Mouse (Mus musculus) forebrain, embryonic 13.5 days (tissue): Measurements from ENCODE around the gene Cyp11a1. TPM values are rescaled to one million over a fixed set of nuclear protein-coding genes. Genes with fewer than 3 reads are reported as not detected.

Experiments
- ATAC-seq: fragments of 200-750 bp; cut with Nextera tagmentation; 2 replicates; pipeline ENCODE4 v1.8.0; 2017
- H3K27ac ChIP-seq: fragments of 300-500 bp; sonication (generic); 2 replicates; pipeline ENCODE4 v1.5.1; 2015; ENCODE audit warnings: inconsistent platforms, mild to moderate bottlenecking, moderate library complexity
- H3K27me3 ChIP-seq: fragments of 300-500 bp; sonication (generic); 2 replicates; pipeline ENCODE4 v1.6.1; 2015; ENCODE audit warnings: mild to moderate bottlenecking, inconsistent platforms
- H3K36me3 ChIP-seq: fragments of 300-500 bp; sonication (generic); 2 replicates; pipeline ENCODE4 v1.6.1; 2015; ENCODE audit warnings: mild to moderate bottlenecking, inconsistent platforms; ENCODE audit not compliant: poor library complexity, severe bottlenecking
- H3K4me1 ChIP-seq: fragments of 300-500 bp; sonication (generic); 2 replicates; pipeline ENCODE4 v1.6.1; 2015; ENCODE audit warnings: inconsistent platforms
- H3K4me2 ChIP-seq: fragments of 300-500 bp; sonication (generic); 2 replicates; pipeline ENCODE4 v1.6.1; 2015; ENCODE audit warnings: inconsistent platforms, mild to moderate bottlenecking, moderate library complexity
- H3K4me3 ChIP-seq: fragments of 300-500 bp; sonication (generic); 2 replicates; pipeline ENCODE4 v1.5.1; 2015; ENCODE audit warnings: mild to moderate bottlenecking, inconsistent platforms
- H3K9ac ChIP-seq: fragments of 300-500 bp; sonication (generic); 2 replicates; pipeline ENCODE4 v1.6.1; 2015; ENCODE audit warnings: mild to moderate bottlenecking, inconsistent platforms
- H3K9me3 ChIP-seq: fragments of 300-500 bp; sonication (generic); replicated peaks from 2 replicates; pipeline ENCODE4 v1.6.1; 2016; ENCODE audit warnings: inconsistent platforms
- WGBS: fragments of 180-500 bp; shearing (Covaris S2); methylation state at CpG from one replicate; pipeline ENCODE4 v1.1.7; 2015; 5-methylcytosine and 5-hydroxymethylcytosine counted together
- polyA plus RNA-seq: library from polyadenylated mRNA; unstranded; fragments of >200 nt; fragmentation: Nextera tagmentation; extraction: Ambion mirVana; gene quantifications from 2 replicates; pipeline ENCODE4 v1.2.1, GENCODE M21; 2015

Cyp11a1 gene
- polyA plus RNA-seq, 1 experiment from 2014 or later, result 0.23 TPM

DNA sequence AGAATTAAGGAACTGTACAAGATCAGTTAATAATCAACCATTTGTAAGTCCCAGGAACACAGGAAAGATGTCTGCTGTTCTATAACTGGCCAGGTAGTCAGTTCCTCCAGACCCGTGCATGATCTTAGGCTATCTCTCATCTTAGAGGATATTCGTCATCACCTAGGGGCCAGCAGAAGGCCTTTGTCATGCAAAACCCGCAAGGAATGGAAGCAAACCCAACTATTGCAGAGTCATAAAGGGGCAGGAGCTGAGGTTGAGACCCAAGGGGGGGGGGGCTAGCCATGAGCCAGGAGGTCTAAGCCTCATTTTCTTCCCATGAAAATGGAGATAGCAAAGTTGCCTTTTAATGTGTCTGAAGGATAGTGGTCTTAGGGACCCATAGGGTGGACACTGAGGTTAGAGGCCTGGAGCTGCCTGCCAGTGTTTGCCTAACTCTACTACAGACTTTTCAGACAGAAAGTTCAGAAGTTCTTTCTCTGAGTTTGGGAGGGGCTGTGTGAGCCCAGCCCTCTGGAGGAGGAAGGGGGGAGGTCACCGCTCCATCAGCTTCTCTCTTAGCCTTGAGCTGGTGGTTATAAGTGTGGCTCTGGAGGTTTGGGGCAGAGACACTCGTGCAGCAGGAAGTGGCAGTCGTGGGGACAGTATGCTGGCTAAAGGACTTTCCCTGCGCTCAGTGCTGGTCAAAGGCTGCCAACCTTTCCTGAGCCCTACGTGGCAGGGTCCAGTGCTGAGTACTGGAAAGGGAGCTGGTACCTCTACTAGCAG is 8.4 kb downstream of the Cyp11a1 start:
- H3K9me3 ChIP-seq, result no peaks in the 10 kb centered on the region
- H3K27me3 ChIP-seq, result no peaks in the 10 kb centered on the region
- H3K4me1 ChIP-seq, result peaks cover 19% of the 10 kb centered on the region
- no peak for ATAC-seq
- no peak overlapping the region for H3K9ac ChIP-seq
- WGBS, result 63% methylated on average over 8 of the region's 8 CpGs
- no peak overlapping the region for H3K27ac ChIP-seq
- H3K4me2 ChIP-seq, result no peak overlapping the region
- no peak overlapping the region for H3K4me3 ChIP-seq
- no peaks in the 10 kb centered on the region for H3K36me3 ChIP-seq

DNA sequence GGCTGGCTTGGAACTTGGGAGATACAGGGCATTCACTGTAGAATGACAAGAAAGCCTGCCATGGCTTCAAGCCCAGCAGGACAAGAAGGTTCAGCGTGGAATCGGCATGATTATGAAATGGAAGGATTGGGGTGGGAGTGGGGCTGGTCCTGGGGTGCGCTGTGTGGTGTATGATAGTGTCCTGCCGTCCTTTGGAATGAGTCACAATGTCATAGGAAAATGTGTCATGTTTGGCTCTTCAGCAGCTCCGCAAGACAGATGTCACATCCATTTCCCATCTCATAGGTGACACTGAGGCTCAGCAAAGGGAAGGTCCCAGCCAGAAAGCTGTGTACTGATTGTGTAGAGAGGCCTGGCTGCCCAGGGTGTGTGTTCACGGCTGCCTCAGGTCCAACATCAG is 9.6 kb downstream of the Cyp11a1 start:
- Histone ChIP-seq H3K27me3 (no peaks in the 10 kb centered on the region), H3K4me3 (no peak overlapping the region), H3K27ac (no peak overlapping the region), H3K9me3 (no peaks in the 10 kb centered on the region), H3K4me2 (no peak overlapping the region), H3K9ac (no peak overlapping the region), H3K4me1 (peaks cover 18% of the 10 kb centered on the region), H3K36me3 (no peaks in the 10 kb centered on the region)
- ATAC-seq, result no peak
- 90% methylated on average over 6 of the region's 6 CpGs for WGBS

DNA sequence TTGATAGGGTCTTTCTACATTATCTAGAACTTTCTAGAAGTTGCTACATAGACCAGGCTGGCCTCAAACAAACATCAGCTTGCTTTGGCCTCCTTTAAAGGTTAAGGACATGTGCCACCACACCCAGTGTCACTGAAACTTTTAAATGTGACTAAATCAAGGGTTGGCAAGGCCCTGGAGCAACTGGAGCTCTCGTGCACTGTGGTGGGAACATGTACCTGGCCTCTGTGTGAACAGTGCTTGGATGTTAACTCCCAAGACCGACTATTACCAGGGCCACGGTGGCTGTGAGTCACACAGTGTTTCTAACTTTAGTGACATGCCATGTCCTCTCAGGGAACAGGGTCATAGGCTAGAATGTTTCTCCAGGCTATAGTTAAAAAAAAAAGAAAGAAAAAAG is 10.8 kb downstream of the Cyp11a1 start:
- no peaks in the 10 kb centered on the region for H3K9me3 ChIP-seq
- H3K9ac ChIP-seq, result no peak overlapping the region
- no peaks in the 10 kb centered on the region for H3K27me3 ChIP-seq
- no peak overlapping the region for H3K4me2 ChIP-seq
- H3K27ac ChIP-seq, result no peak overlapping the region
- no peak overlapping the region for H3K4me3 ChIP-seq
- no peaks in the 10 kb centered on the region for H3K36me3 ChIP-seq
- H3K4me1 ChIP-seq, result peaks cover 16% of the 10 kb centered on the region
- no peak for ATAC-seq
- 84% methylated on average over 3 of the region's 3 CpGs for WGBS

DNA sequence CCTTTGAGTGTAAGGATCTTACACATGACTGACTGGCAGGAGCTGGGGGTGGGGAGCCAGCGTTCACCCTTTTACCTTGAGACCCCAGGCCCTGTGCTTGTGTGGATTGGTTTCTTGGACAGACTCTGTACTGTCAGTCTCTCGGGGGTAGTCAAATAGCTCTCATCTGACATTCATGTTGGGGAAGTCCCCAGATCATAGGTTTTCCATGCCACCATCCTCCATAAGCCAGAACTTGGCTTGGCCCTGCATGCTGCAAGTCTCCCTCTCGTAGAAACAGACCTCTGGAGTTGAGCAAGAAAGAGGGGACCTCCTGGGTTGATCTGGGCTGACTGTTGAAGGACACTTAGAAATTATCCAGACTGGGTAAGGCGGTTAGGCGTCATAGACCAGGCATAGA is 12.2 kb downstream of the Cyp11a1 start:
- ATAC-seq, result no peak
- Histone ChIP-seq H3K4me1 (0 out of 2 replicates have a peak, but pooled peaks cover 2% of the 10 kb centered on the region), H3K27me3 (no peaks in the 10 kb centered on the region), H3K4me2 (no peak overlapping the region), H3K9me3 (no peaks in the 10 kb centered on the region), H3K9ac (no peak overlapping the region), H3K27ac (no peak overlapping the region), H3K4me3 (no peak overlapping the region), H3K36me3 (no peaks in the 10 kb centered on the region)
- 90% methylated on average over 5 of the region's 5 CpGs for WGBS

DNA sequence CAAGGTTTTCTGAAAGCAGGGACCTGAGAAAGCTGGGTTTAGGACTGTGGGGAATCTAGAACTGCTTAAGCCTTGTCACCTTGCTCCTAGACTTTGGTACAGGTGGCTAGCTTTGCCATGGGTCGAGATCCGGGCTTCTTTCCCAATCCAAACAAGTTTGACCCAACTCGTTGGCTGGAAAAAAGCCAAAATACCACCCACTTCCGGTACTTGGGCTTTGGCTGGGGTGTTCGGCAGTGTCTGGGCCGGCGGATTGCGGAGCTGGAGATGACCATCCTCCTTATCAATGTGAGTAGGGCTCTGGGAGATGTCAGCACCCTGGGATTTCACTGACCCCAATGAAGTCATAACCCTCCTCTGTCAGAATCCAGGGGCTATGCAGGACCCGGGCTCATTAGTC is 19.8 kb downstream of the Cyp11a1 start:
- Histone ChIP-seq H3K4me1 (no peaks in the 10 kb centered on the region), H3K9me3 (no peaks in the 10 kb centered on the region), H3K27me3 (no peaks in the 10 kb centered on the region), H3K27ac (no peak overlapping the region), H3K4me2 (no peak overlapping the region), H3K9ac (no peak overlapping the region), H3K4me3 (no peak overlapping the region), H3K36me3 (no peaks in the 10 kb centered on the region)
- no peak for ATAC-seq
- 92% methylated on average over 9 of the region's 9 CpGs for WGBS

DNA sequence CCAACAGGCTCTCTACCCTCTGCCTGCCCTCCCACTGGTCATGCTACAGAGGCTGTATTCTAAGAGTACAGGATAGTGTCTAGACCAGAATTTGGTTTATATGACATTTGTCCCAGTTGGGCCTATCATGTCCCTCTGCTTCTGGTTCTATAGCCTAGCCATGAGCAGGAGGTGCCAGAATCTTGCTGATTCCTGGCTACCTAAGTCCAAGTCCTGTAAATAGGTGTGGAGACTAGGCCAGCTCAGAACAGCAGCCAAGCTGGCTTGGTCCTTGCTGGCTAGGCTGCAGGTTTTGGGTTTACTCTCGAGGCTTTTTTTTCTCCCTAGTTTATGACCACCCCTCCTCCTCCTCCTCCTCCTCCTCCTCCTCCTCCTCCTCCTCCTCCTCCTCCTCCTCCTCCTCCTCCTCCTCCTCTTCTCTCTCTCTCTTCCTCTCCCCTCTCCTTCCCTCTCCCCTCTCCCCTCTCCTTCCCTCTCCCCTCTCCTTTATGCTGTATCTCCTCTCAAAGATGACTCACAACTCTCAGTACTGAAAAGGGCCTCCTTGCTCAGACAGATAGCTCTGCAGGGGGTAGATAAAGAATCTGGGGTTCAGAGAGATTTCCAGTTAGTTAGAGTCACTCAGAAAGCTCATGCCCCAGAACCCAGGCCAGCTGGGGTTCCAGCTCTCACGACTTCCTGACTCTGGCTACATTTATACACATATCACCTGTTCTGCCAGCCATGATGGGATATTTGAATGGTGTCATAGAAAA is 21.4 kb downstream of the Cyp11a1 start:
- H3K36me3 ChIP-seq, result no peaks in the 10 kb centered on the region
- no peaks in the 10 kb centered on the region for H3K9me3 ChIP-seq
- no peak overlapping the region for H3K9ac ChIP-seq
- H3K4me1 ChIP-seq, result no peaks in the 10 kb centered on the region
- no peak for ATAC-seq
- no peaks in the 10 kb centered on the region for H3K27me3 ChIP-seq
- H3K4me3 ChIP-seq, result no peak overlapping the region
- H3K27ac ChIP-seq, result no peak overlapping the region
- 62% methylated on average over 2 of the region's 2 CpGs for WGBS
- no peak overlapping the region for H3K4me2 ChIP-seq

DNA sequence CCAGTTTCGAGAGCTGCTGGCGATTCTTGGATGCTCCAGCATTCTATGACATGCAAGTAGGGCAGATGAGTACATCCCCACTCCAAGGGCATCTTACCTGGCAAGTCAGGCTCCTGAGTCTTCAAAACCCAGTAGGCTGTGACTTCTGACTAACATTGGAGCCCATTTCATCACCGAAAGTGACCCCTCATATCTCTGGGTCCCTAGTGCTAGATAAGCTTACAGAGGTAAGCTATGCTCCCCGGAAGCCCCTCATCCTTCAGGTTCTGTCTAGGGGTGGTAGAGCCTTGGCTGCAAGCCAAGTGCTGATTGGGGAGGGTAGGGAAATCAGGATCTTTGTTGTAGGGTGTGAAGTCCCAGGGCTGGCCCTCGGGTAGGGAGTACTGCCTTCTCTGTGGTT is 22.6 kb downstream of the Cyp11a1 start:
- ATAC-seq, result no peak
- Histone ChIP-seq H3K36me3 (no peaks in the 10 kb centered on the region), H3K27me3 (no peaks in the 10 kb centered on the region), H3K4me3 (no peak overlapping the region), H3K27ac (no peak overlapping the region), H3K4me1 (no peaks in the 10 kb centered on the region), H3K4me2 (no peak overlapping the region), H3K9ac (no peak overlapping the region), H3K9me3 (no peaks in the 10 kb centered on the region)
- 71% methylated on average over 5 of the region's 5 CpGs for WGBS

DNA sequence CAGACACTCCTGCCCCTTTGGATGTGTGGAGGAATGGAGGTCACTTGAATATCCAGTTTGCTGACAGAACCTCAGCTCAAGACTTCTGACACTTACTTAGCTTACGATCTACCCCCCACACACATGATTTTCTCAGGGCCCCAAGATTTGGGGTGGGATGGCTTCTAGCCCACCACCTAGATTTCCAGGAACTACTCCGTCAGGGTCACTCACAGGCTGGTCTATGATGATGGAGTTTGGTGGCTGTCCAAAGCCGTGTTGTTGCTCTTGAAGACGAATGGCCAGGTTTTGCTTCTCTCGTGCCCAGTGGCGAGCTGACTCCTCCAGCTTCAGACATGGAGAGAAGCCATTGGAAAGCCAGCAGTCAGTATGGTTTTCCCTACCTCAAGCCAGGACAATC is 23.4 kb downstream of the Cyp11a1 start:
- whole genome bisulfite sequencing, result 97% methylated on average over 6 of the region's 6 CpGs
- no peaks in the 10 kb centered on the region for H3K36me3 ChIP-seq
- no peaks in the 10 kb centered on the region for H3K27me3 ChIP-seq
- no peak overlapping the region for H3K4me3 ChIP-seq
- no peak overlapping the region for H3K4me2 ChIP-seq
- no peak overlapping the region for H3K9ac ChIP-seq
- no peaks in the 10 kb centered on the region for H3K9me3 ChIP-seq
- no peak overlapping the region for H3K27ac ChIP-seq
- H3K4me1 ChIP-seq, result no peaks in the 10 kb centered on the region
- no peak for ATAC-seq

DNA sequence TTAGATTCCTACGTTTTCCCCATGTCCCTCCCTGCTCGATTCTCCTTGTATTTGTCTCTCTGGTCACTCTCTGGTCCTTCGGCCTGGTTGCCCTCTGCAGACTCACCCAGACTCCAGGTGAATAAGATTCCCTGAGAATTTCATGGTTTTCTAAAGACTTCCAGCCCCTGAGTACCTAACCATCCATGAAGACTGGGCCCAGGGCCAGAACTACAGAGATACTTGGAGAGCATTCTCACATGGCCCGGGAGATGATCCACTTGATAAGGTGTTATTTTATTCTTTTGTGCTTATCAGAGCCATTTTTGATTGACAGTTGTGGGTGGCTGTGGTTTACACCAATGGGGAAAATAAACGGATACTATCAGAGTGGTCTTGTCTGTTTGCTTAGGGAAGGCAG is 25.7 kb downstream of the Cyp11a1 start:
- H3K27me3 ChIP-seq, result no peaks in the 10 kb centered on the region
- no peak overlapping the region for H3K4me3 ChIP-seq
- no peak overlapping the region for H3K9ac ChIP-seq
- 86% methylated on average over 5 of the region's 5 CpGs for WGBS
- ATAC-seq, result no peak
- H3K4me1 ChIP-seq, result no peaks in the 10 kb centered on the region
- H3K36me3 ChIP-seq, result no peaks in the 10 kb centered on the region
- H3K9me3 ChIP-seq, result no peaks in the 10 kb centered on the region
- no peak overlapping the region for H3K4me2 ChIP-seq
- H3K27ac ChIP-seq, result no peak overlapping the region

DNA sequence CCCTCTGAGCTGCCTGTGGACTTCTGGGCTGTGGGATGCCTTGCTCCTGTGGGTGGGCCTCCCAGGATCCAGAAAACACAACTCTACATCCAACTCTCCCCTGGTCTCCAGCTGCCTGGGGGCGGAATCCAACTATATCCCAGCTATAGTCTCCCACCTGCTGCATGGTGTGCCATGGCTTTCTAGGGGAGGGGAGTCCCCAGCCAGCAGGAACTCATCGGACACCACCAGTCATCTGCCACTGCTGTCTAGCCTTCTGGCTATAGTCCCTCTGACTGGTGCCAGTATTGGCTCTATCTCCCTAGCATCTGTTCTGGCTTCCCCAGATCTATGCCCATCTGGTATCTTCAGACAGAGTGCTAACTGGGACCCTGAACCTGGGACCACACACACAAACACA is 29.3 kb downstream of the Cyp11a1 start:
- H3K27ac ChIP-seq, result no peak overlapping the region; the same call in 1 of the 2 replicates
- H3K4me2 ChIP-seq, result no peak overlapping the region
- H3K4me3 ChIP-seq, result no peak overlapping the region
- peaks cover 26% of the 10 kb centered on the region for H3K4me1 ChIP-seq
- peak; percentile 57 for ATAC-seq
- no peak overlapping the region for H3K9ac ChIP-seq
- no peaks in the 10 kb centered on the region for H3K9me3 ChIP-seq
- WGBS, result 79% methylated on average over 2 of the region's 2 CpGs
- peaks cover 6% of the 10 kb centered on the region; the same call in 1 of the 2 replicates for H3K27me3 ChIP-seq
- no peaks in the 10 kb centered on the region for H3K36me3 ChIP-seq

DNA sequence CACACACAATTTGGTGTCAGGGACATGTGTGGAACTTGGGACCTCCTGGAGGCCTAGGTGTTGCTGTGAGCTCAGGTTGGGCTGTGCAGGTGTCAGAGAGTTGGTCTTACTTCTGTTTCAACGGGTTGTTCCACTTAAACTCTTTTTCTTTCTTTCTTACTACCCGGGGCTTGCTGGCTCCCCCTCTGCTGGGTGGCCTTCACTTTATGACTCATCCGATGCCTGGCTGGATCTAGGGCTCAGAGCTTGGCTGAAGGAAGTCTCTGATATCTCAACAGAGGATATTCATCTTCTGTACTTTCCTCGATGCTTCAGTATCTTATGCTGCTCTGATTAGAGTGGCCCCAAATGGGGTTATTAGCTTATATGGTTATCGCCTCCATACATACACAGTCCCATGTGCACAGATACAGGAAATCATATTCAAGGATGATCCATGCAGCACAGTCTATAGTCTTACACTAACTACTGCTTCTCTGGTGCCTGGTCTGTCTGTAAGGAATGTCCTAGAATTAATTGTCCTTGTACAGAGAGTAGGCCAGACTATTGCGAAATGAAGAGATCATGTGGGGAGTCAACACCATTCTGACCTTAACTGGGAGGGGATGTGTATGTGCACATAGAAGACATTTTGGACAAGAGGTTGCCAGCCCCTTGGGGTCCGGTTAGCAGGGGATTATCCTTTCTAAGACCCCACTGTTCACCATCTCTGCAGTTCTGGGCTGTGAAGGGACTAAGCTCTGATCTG is 29.9 kb downstream of the Cyp11a1 start:
- Histone ChIP-seq H3K27me3 (peaks cover 6% of the 10 kb centered on the region; the same call in 1 of the 2 replicates), H3K27ac (no peak overlapping the region), H3K36me3 (no peaks in the 10 kb centered on the region), H3K9me3 (no peaks in the 10 kb centered on the region), H3K4me1 (peaks cover 32% of the 10 kb centered on the region), H3K4me2 (no peak overlapping the region), H3K4me3 (no peak overlapping the region), H3K9ac (no peak overlapping the region)
- no peak for ATAC-seq
- 78% methylated on average over 7 of the region's 7 CpGs for WGBS

DNA sequence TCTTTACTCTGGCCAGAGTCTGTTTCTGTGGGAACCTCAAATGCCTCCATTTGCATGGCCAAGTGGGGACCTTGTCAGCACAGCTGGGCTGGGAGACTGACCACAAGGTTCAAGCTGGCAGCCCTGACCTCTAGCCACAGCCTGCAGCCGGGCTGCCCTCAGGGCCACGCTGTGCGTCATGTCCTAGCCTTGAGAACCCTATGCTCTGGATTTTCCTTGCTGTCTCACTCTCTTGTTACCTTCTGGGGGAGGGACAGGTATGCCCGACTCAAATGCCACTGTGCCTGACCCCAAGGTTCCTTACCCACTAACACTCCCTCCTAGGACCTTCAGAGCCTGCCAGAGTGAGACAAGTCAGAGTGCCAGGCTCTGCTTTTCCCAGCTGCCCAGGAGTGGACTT is 30.8 kb downstream of the Cyp11a1 start:
- peaks cover 6% of the 10 kb centered on the region; the same call in 1 of the 2 replicates for H3K27me3 ChIP-seq
- no peak overlapping the region for H3K4me2 ChIP-seq
- ATAC-seq, result no peak
- no peaks in the 10 kb centered on the region for H3K9me3 ChIP-seq
- no peaks in the 10 kb centered on the region for H3K36me3 ChIP-seq
- H3K9ac ChIP-seq, result no peak overlapping the region
- H3K27ac ChIP-seq, result no peak overlapping the region
- peaks cover 41% of the 10 kb centered on the region for H3K4me1 ChIP-seq
- 88% methylated on average over 4 of the region's 4 CpGs for WGBS
- no peak overlapping the region for H3K4me3 ChIP-seq
